Mouse (Mus musculus) gastrocnemius, postnatal 25 days (tissue): ENCODE data around the gene Lrriq3. TPM values are rescaled to one million over a fixed set of nuclear protein-coding genes. Genes with fewer than 3 reads are reported as not detected.

ENCODE experiments used
- DNase-seq: peaks from one replicate; pipeline ENCODE4 v3.0.0; 2022
- long read RNA-seq, 2 experiments: library from polyadenylated mRNA; stranded (forward); transcript quantifications; one replicate each; pipeline ENCODE4 v2.0.0; 2021
- total RNA-seq, 2 experiments: library from RNA; stranded (reverse); gene quantifications; 1 replicate in 1 of 2; 2 replicates in 1 of 2; pipeline ENCODE4 v1.2.3; 2021

Lrriq3 gene
- total RNA-seq = under 1 TPM; 0.13 to 0.43 TPM
- long read RNA-seq, experiment 1, partial matches to known transcripts = 0 of 1 reads
- long read RNA-seq, experiment 1, other reads (novel, unspliced or antisense) = 1 of 1 reads
- long read RNA-seq, experiment 2 = 0 reads

DNA sequence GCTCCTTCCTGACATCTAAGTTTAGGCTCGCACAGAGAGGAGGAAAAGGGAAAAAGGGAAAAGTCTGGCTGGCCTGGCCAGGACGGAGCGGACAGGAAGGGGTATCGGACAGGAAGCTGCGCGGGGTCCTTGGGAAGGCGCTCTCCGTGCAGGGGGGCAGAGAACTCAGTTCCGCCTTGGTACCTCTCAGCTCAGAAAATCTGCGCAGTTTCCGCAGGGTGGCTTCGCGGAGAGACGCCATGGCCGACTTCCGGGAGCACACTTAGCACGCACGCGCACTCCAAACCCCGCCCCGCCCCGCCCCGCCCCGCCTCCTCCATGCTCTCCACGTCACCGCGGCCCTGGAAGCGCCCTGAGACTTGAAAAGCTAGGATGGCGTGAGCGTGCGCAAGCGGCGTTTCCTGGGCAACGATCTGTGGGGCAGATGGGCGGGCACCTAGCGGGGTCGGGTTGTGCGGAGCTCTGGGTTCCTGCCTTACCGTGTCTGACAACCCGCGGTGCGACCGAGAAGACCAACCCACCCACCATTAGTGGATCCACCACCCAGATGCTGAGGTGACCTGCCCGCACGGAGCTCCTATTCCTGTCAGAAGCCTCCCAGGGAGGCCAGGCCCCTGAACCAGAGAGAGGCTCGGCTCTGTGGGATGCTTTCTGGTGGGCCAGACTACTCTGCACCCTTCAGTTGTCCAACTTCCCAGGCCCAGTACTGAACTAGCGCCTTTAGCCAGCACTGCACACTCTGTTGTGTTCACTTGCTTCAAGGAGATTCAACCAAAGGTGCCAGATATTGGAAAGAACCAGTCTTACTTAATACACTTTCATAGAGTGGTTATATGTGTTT is at the start of gene Lrriq3, which contains the start of gene Fpgt:
Gene Lrriq3 (plus strand): TSS at position 319 of the 841 bp plus-strand sequence.
Gene Fpgt (minus strand): TSS at position 288 of the 841 bp plus-strand sequence.
- DNase-seq = peak; percentile 88

DNA sequence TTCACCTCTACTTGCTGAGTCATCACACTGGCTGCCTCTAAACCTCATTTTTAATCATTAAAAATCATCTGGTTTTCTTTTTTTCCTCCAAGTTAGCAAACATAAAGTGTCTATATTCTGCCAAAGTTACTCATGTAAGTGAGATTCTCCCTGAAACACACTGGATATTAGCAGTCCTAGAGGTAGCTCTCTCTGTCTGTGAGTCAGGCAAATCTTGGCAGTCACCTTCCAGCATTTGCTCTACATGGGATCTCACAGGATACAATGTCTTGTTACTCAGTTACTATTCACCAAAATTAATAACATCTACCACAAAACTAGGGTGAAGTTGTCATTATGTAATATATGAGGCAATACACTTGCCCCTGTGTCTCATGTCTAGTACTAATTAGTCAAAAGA is 41.2 kb upstream of the Lrriq3 start:
- no peak for DNase-seq

- DNase-seq = no peak
These were observed 40.0 kb upstream of the Lrriq3 start for GRCm38 (mm10) chr3:155053189-155053588.

DNA sequence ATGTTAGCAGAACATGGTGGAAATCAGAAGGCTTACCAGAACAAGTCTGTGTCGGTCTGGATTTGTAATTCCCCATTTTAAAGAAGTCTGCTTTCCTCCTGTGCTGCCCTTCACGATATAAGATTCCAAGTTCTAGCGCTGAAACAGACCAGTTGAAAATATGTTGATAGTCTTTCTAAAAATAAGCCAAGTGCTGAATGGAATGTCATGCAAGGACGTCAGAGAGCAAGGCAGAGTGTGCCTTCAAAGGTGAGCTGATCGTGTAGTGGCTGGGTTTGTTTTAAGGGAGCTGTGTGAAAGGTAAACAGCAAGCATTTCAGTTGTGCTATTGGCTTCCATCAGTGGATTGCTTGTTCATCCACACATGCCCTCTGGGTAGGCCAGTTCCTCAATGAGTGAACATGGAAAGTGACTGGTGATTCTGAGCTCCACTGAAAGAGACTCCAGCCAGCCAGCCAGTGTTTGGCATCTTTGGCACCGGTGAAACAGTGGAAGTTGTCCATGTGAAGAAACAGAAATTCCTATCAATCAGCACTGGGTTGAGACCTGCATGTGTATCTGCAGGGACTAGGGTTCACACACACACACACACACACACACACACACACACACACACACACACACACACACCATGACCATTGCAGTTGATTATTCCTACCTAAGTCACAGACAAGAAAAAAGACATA is 37.9 kb upstream of the Lrriq3 start, which contains the start of gene Tnni3k:
Gene Tnni3k (minus strand): TSS at position 177 of the 686 bp plus-strand sequence.
- DNase-seq = no peak

DNA sequence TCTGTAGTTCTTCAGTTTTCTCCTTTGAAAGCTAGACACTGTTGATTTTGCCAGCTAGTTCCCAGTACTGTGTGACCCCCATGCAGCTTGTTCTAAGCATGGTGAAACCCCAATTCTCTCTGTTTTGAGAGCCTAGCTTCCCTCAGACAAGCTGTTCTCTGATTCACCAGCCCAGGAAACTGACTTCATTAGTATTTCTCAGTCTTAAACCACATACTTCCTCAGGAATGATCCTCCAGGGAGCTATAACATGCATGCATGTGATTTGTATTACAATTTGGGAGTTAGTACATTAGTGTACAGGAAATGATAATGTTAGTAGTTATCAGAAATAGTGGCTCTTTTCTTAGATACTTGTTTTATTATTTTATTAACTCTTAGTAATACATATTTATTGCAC is 36.6 kb upstream of the Lrriq3 start:
- no peak for DNase-seq

DNA sequence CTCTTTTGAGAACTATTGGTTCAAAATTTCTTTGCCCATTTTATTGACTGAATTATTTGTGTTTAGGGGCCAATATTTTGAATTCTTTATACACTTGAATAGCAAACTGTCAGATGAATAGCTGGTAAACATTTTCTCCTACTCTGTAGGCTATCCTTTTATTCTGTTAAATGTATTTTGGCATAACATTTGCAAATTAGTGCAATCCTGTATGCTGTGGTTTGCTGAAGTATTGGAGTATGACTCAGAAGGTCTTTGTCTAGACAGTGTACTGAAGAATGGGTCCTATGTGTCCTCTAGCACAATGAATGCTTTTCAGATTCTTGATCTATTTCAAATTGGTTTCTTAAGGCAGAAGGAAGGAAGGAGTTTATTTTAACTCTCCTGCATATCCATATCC is 35.7 kb upstream of the Lrriq3 start:
- no peak for DNase-seq

- no peak for DNase-seq
These were observed 34.3 kb upstream of the Lrriq3 start for GRCm38 (mm10) chr3:155058800-155059448.

- no peak for DNase-seq
These were observed 33.8 kb upstream of the Lrriq3 start for GRCm38 (mm10) chr3:155059449-155059822.

DNA sequence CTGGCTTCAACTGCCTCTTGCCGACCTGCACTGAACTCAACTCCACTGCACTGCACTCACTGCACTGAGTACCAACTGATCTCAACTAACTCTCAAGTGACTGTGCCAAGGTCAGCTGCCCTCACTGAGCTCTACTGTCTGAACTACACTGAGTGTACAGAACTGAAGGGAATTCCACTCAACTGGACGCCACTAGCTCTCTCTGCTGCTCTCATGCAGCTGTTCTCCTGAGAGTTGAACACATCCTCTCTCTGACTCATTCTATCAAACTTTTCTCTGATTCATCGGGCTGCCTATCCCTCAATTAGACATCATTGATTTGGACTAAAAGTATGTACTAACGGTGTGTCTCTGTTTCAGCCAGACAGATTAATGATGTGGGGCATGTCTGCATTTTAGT is 15.3 kb upstream of the Lrriq3 start:
- no peak for DNase-seq

- no peak for DNase-seq
These were observed 1.2 kb upstream of the Lrriq3 start for GRCm38 (mm10) chr3:155092081-155092480.

DNA sequence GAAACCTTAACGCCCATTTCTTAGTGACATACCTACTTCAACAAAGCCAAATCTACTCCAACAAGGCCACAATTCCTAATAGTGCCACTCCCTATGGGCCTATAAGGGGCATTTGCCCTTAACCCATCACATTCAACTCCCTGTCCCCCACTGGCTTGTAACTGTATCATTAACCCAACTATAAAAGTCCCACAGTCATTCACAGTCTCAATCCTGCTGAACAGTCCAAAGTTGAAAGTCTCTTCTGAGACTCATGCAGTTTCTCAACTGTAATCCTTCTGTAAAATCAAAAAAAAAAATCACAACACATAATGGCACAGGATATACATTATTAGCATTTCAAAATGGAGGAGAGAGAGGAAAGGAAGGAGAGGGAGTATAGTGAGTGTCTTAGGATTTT is 6.0 kb downstream of the Lrriq3 start:
- DNase-seq = no peak

DNA sequence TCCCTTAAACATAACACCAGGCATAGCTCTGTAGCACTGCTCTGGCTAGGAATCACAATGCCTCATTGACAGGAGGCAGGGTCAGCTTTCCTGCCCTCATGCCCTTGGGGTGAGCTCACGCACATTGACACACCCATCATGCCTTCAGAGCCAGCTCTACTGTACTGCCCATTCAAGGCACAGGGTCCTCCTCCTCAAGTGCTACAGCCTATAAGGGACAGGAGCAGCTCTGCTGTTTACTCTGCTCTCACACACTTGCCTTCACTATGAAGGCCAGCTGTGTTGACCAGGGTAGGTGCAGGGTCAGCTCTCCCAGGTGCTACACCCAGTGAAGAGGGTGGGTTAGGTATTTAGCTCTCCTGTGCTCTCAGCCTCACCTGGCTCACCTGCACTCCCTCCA is 12.7 kb downstream of the Lrriq3 start:
- DNase-seq = no peak

GRCm38 (mm10) chr3:155137737-155138136 is 44.5 kb downstream of the Lrriq3 start:
- no peak for DNase-seq

GRCm38 (mm10) chr3:155141047-155141446 is 47.8 kb downstream of the Lrriq3 start:
- no peak for DNase-seq

- DNase-seq = no peak
These were observed 51.1 kb downstream of the Lrriq3 start for GRCm38 (mm10) chr3:155144368-155144767.

- no peak for DNase-seq
These were observed 68.6 kb downstream of the Lrriq3 start for GRCm38 (mm10) chr3:155161842-155162241.

DNA sequence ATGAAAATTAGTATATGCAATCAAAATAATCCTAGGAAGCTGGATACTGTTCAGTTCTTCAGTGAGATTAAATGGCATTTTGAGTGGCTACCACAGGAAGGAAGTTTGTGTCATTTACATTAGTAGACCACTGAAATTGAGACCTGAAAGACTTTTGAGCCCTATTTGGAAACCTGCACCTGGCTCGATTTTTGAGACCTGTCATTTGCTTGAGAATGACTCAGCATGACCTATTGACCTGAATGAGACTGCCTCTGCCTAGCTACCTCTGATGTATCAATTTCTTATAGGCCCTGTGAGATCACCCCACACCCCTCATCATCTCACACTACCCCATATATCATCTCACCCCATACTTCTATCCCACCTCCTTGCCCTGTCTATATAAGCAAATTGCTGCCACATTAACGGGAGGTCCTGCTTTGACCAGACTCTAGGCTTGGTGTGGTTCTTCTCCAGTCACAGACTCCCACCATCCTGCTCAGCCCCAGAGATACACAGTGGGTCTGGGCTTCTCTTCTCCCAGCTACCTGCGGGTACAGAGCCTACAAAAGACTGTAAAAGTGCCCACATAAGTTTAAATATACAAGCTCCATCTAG is 87.2 kb downstream of the Lrriq3 start:
- DNase-seq = no peak

DNA sequence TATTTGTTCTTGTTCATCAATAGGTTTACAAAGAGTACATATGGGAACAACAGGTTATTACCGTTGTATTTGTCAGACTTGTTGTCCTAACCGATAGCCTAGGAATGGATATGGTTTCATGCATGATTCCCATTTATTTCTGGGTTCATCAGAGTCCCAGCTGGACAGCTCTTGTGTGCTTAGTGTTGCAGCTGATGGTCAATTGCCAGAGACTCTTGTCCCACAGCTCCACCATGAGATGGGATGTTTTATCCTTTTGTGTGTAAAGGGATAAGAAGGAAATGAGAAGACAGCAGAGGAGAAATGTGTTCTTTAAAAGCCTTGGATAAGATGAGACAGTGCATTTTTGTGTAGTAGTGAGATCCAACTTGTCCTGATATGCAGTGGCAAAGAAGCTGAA is 93.2 kb downstream of the Lrriq3 start:
- DNase-seq = no peak

DNA sequence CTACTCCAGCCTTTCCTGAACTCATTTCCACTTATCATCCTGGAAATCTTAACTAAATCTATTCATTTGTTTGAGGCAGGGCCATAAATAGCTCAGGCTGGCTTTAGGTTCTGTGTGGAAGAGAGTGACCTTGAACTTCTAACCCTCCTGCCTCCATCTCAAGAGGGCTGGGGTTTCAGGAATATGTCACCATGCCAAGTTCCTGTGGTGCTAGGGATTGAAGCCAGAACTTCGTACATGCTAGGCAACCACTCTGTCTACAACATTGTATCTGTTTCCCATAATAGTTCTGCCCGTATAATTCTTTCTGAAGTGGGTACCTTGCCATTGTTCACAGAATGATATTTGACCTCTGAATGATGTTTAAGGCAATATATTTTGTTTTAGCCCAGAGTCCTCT is 95.6 kb downstream of the Lrriq3 start:
- no peak for DNase-seq

GRCm38 (mm10) chr3:155234919-155235318 is 141.7 kb downstream of the Lrriq3 start:
- DNase-seq = no peak

GRCm38 (mm10) chr3:155235502-155235901 is 142.3 kb downstream of the Lrriq3 start:
- DNase-seq = no peak
